Mouse (Mus musculus): ENCODE measurements around the gene Ccdc120.

- TF ChIP-seq POLR2A (IDR thresholded peaks at IDR 0.05; ENCODE audit: extremely low read depth, insufficient read depth, low read length) (no peak), CTCF (IDR thresholded peaks at IDR 0.05; ENCODE audit: low read depth, low read length) (no peak)
These were observed 21.8 kb downstream of the Ccdc120 start for GRCm38 (mm10) chrX:7728922-7729265.

Measured in liver, adult 2 months (tissue).